Mouse (Mus musculus): Measurements from ENCODE around the gene Grik3.

The Grik3 gene

DNA sequence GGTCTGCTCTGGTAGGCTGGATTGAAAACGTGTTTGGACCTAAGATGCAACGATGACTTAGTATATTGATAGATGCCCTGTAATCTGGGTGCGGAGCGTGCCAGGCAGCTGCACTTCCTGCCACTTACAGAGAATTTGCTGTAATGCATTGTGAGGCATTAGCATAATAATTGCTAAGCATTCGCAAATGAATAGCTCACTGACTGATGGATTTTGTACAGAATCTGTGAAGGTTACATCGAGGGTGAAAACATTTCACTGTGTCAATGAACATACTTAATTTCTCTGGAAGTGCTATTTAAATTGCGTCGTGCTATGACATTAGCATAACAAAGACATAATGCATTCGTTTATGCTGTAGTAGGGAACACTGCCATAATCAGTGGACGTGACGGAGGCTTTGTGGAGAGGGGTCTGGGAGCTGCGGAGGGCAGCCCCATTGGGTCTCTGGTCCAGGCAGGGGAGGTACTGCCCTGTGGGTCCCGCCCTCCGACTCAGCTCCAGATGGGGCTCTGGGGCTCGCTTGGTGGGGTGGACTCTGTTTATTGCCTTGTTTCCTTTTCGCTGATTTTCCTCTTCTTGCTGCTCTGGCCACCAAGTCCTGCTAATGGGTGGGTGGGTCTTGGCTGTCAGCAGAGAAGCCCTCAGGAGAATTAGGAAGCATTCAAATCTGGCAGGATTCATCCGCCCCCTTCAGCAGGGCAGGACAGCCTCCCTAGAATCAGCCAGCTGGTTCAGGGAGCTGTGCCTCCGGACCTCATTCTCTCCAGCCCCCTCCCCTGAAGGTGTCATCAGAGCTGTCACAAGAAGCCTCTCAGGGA, 54.7 kb downstream of the Grik3 start:
- DNase-seq (ENCODE audit: extremely low spot score, low spot score): peak; percentile 34

DNA sequence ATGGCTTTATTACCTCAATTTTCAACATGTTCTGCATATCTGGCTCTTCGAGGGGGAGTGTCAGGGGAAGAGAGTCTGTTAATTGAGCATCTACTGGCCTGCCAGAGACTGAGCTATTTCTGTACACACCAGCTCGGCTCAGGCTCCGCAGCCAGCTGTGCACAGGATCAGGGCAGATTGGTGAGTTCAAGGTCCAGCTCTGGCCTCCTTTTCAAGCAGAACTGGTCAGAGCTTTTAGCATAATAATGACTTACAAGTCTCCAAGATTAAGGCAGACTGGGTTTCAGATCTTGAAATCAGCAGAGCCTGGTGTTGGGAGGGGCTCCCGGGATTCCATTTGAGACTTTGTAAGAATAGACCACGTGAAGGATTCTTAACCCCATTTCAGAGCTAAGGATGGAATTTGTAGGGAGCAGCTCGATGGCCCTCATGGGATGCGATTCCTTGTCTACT, 55.3 kb downstream of the Grik3 start:
- no peak for DNase-seq (ENCODE audit: extremely low spot score, low spot score)

DNA sequence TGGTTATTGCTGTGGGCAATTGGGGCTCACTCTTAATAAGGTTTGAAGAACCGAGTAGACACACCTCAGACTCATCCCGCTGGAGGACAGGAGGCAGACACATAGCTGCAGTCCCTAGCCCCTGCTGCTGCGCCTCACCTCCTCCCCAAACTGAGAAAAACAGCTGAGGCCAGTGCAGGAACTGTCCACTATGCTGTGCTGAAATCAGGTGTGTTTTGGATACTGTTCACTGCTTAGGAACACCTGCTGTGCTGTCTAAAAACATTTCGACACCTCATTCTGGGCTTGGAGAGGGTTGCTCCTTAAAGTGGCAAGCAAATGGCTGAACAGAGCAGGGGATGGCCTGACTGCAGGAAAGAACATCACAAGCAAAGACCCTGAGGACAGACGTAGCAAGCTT, 57.7 kb downstream of the Grik3 start:
- no peak for DNase-seq (ENCODE audit: extremely low spot score, low spot score)

DNA sequence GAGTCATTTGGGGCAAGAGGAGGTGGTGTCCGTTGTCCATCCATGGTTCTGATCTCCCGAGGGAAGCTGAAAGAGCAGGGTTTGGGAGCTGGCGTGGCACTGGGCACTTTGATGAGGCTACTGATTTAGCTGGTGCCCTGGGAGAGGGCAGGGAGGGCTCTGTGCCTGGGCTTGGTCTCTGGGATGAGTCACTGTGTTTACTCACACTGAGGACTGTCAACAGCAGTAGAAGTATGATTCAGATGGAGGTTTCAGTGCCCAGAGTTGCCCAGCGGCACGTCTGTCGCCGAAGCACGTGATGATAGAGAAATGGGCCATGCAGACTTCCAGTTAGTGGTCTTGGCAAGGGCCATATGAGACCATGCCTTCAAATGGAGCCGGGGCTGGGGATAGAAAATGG, 63.3 kb downstream of the Grik3 start:
- DNase-seq (ENCODE audit: extremely low spot score, low spot score): no peak

DNA sequence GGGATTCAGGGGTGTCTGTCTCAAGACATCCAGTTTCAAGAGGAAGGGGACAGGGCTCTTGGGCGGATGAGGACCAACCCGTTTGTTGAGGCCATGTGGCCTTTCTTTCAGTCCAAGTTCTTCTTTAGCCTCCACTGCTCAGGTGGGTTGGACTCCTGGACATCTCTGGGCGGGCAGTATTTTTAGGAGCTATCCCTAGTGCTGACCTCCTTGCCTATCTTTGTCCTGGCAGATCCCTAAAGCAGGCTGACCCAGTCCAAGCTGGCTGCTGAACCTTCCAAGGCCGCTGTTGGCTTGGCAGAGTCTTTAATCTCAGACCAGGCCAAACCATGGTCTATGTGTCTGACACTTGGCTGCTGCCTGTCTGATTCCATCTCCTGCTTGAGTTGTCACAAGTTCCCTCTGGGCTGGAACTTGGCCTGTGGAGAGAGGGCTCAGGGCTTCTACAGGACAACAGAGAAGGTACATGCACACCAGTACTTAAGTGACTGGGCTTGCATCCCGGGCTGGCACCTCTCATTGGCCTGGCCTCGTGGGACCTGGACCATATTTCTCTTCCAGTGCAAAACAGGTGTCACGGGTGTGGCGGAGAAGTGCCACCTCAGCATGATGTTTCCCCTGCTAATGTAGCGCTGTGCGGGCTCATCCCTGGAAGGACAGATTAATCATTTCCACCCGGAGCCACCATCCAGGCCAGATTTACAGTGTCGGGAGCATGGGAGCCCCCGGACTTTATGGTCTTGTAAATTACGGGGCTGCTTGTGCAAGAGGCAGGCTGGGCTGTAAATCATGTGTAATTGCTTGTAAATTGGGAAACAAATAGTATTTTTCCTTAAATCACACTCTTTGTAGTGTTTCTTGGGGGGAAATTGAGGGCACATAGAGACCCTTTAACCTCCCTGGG, 66.2 kb downstream of the Grik3 start:
- DNase-seq (ENCODE audit: extremely low spot score, low spot score): no peak

DNA sequence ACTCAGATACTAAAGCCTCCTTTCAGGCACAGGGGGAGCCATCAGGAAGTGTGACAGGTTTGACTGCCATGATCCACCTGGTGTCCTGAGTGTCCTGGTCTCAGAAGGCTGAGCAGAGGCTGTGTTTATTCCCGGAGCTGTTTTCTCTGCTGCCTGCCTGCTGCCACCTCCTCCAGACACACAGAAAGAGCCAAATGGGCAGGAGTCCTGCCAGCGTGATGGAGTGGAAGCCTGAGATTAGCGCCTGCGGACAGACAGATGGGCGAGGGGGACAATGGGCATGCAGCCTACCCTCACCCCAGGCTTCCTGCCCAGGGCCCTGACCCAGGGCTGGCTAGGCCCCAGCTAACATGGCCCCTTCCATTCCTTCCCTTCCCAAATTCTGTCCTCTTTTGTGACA, 69.1 kb downstream of the Grik3 start:
- DNase-seq (ENCODE audit: extremely low spot score, low spot score): no peak

DNA sequence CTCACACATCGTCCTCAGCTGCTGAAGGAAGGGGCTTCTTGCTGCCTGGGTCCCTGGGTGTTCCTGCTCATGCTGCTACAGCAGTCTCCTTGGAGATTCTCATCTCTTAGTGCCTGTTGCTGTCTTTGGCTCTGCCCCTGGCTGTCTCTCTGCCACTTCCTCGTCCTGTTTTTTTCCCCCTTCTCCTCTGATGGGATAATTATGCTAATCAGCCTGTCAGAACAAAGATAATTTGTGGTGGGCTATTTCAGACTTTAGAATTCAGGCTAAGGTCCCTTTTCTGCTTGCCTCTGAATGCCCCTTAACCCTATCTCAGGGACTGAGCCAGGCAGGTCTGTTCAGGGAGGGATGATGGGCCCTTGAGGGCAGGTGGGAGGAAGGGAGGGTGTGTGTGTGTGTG, 70.3 kb downstream of the Grik3 start:
- DNase-seq (ENCODE audit: extremely low spot score, low spot score): no peak

DNA sequence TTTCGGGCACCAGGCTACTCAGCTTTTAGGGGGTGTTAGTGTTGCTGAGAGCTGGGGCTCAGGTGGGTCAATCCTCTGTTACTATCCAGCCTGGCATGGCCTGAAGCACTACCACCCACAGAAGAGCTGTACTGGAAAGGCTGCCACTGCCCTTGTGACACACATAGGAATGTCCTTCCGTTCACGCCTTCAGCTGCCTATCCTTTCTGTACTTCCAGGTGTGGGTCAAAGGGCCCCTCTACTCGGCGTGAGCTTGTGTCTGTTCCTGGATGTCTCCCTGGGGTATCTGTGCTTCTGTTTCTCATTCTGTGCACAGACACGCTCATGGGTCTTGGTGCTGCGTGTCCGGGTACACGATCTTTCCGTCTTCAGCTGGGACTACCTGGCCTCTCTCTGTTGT, 73.1 kb downstream of the Grik3 start:
- DNase-seq (ENCODE audit: extremely low spot score, low spot score): no peak

DNA sequence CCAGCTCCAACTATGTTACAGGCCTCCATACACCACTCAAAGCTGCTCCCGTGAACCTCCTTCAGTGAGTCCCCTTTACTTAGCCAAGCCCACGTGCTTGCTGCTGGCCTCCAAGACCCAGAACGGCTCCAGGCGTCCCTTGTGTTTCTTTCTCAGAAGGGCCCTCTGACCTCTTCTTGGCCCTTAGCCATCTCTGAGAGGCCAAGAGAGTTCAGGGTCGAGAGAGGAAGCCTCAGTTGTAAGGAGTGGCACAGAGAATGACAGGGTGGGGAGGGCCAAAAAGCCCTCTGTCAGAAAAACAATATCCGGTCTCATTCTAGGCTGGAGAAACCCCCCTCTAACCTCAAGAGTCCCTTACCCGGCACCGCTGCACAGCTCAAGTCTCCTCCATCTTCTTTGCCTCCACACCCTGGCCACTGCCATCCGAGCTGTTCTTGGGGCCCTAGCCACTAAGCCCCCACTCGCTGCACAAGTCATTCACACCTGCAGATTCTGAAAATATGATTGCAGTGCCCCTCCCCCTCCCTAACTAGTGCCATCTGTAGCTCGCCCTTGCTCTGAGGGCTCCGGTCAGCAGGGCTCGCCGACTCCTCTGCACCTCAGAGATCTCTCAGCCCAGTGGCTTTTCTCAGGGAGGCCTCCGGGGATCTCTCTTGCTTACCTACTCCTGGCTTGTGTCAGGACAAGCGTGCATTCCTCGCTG, 73.7 kb downstream of the Grik3 start:
- no peak for DNase-seq (ENCODE audit: extremely low spot score, low spot score)

DNA sequence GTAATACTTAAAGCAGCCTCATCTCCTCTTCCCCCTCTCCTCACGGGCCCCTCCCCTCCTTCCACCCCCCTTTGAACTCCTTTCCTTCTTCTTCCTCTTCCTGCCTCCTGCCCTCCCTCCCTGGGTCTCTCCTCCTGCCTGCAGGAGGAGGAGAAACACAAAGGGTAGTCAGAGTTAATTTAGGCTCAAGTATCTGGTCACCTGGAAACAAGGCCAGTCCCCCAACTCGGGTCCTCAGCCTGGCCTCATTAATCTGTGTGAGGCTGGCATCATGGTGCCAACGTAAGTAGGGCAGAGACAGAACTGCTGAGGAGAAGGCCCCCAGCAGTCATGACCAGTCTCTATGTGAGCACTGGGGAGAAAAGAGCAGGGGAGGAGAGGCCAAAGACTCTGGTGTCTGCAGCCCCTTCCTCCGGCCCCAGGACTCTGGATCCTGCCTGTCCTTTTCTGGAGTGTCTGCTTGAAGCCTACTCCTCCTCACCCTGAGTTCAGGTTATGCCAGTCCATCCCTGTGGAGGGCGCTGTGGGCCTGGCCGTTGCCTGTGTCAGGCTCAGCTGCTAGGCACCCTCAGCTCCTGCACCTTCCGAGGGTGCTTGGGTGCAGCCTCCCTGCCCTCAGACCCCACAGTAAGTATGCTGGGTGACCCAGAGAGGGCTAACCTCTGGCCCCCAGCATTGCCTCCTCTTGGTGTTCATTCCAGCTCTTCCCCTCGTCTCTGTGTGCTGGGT, 75.4 kb downstream of the Grik3 start:
- no peak for DNase-seq (ENCODE audit: extremely low spot score, low spot score)

DNA sequence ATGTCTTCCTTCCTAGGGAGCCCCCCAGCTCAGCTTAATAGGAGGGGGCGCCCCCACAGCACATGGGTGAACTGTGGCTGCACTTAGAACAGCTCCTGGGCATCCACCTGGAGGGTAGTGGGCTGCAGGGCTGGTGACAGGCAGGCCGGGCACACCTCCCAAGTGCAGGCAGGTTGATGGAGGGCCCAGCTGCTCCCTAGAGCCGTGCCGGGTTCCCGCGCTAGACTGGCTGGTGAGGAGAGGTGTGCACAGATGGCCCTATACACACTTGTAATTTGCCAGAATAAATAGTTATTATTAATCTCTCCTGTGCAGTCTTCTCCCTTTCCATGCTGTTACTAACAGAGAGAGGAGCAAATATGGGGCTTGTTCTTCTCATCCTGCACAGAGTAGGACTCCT, 77.7 kb downstream of the Grik3 start:
- DNase-seq (ENCODE audit: extremely low spot score, low spot score): no peak

DNA sequence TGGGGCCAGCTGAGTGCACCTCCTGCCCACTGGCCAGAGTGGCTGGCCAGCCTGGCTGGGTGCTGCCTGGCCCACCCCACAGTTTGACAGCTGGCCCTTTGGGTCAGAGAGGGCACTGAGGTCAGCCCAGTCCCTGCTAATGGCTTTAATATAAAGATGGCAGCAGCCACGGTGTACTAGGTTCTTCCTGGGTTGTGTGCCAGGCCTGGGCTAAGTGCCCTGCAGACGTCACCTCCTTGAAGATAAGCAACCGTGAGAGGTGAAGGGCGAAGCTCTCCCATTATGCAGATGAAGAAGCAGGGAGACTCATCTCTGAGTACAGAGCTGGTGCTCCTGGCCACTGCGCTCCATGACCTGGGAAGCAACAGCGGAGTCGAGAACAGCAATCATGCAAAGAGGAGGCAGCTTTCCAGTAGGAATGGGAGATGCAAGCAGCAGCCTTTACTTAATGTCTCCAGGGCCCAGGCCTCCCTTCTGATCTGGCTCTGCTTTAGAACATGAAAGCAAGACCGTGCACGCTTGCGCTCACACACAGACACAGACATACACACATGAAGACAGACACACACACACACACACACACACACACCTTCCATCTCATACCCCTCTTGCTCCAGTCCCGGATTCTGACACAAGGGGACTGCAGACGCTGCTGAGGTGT, 81.3 kb downstream of the Grik3 start:
- DNase-seq (ENCODE audit: extremely low spot score, low spot score): no peak

DNA sequence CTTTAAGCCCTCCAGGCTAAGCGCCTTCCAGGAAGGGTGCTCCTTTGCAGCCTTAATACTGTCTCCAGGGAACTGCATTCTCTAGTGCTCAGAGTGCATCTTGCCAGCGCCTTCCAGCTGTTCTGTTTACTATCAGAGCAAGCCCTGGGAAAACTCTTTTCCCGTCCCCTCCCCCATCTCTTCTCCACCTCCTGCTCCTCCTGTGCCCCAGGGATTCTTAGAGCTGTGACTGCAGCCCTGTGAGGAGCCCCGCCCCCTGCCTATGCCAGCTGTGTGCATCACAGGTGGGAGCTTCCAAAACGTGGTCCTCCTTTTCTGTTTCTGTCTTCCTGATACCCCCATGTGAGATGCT, 81.8 kb downstream of the Grik3 start:
- no peak for DNase-seq (ENCODE audit: extremely low spot score, low spot score)

DNA sequence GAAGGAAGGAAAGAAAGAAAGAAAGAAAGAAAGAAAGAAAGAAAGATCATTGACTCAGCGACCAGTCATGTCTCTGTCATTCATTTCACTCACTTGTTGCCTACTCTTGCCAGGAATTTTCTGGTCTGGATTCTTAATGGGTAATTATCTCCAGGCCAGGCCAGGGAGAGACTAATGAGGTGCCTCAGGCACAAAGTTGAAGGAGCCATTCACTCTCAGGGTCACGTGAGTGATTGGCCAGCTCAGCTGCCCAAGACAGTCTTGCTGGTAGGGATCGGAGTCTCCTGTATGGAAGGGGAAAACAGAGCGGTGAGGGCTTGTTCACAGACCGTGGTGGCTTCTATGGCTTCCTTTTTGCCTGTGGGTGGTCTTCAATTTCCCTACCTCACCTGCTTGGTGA, 82.5 kb downstream of the Grik3 start:
- no peak for DNase-seq (ENCODE audit: extremely low spot score, low spot score)

DNA sequence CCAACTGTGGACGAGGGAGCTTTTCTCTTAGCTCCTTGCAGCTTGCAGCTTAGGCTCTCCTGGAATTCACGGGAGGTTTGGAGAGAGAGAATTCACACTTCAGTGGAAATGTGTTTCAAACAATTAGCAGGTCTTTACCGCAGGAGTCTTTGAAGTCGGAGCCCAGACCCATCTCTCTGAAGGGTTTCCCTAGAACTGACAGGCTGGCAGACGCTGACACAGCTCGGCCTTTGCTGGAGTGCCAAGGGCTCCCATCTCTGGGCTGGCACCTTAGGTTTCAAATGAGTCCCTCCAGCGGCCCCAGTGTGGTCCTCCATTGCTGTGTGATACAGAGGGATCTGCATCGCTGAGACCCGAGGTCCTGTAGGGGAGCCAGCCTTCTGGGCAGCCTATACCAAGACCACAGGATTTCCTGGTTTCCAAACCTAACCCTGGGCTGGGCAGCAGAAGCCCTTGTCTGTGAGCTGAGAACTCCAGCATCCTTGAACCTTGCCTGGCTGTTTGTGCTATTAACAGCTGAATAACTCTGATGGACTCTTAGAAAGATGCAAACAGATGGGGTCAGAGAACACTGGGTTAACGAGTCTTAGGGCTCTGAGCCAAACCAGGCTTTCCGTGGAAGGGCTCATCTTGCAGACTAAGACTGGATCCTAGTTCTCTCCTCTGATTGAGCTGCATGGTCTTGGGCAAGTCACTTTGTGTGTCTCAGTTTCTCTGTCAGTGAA, 83.6 kb downstream of the Grik3 start:
- no peak for DNase-seq (ENCODE audit: extremely low spot score, low spot score)

DNA sequence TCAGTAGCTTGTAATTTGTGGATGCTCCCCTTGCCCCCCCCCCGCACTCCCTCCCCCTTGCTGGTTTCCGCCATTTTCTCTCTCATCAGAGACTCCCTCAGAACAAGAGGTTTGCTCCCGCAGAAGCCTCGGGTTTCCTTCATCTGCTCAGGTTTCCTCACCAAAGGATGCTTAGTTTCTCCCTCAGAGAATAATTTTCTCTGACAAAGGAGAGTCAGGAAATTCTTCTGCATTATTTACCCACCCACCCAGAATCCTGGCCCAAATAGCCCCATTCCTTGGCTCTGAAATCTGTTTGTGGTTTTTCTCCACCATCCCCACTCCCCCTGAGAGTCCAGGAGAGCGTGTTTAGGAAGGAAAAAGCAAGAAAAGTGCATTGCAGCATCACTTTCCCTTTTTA, 89.8 kb downstream of the Grik3 start:
- DNase-seq (ENCODE audit: extremely low spot score, low spot score): no peak

DNA sequence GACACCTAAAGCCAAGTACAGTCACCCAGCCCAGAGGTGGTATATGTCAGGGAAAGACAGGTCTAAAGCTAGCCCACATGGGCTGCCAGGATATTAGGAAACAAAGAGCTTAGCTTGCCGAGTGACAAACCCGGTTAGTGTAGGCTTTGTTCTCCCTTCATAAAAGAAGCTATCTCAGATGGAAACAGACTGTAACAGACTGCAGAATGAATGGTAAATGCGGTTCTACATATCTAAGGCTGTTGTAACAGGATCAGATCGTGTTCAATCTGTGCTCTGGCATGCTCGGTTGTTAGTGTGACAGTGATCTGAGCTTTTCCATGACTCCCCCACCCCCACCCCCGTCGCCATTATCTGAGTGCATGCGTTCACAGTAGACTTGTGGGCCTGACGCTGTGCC, 92.8 kb downstream of the Grik3 start:
- no peak for DNase-seq (ENCODE audit: extremely low spot score, low spot score)

DNA sequence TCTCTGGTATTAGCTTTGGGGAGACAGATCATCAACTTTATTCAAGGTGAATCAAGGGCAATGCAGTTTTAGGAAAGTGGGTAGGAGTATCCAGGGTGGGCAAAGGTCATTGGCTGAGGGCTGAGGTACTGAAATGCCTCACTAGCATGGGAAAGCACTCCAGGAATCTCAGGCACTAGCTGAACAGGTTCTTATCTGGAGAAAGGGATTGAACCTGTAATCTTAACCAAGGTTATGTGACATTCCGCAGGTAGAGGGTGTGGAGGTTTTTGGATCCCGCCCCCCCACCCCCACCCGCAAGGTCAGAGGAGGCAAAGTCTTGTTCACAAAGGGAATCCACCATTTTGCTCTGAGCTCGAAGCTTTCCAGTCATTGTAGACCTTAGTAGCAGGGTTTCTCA, 93.4 kb downstream of the Grik3 start:
- DNase-seq (ENCODE audit: extremely low spot score, low spot score): no peak

DNA sequence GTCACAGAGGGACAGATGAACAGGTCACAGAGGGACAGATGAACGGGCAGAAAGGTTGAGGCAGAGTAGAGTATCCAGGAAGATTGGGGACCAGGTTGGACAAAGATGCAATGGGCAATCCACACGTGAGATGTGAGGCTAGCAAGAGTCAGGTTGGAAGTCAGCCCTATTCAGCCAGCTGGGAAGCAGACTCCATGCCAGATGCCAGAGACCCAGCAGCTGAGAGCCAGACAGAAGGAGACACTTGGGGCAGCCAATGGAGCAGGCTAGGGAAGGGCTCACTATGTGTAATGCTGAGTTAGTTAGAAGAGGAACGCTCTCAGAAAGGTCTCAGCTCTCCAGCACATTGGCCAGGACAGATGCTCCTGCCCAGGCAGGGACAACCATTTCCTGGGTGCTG, 94.2 kb downstream of the Grik3 start:
- DNase-seq (ENCODE audit: extremely low spot score, low spot score): no peak

DNA sequence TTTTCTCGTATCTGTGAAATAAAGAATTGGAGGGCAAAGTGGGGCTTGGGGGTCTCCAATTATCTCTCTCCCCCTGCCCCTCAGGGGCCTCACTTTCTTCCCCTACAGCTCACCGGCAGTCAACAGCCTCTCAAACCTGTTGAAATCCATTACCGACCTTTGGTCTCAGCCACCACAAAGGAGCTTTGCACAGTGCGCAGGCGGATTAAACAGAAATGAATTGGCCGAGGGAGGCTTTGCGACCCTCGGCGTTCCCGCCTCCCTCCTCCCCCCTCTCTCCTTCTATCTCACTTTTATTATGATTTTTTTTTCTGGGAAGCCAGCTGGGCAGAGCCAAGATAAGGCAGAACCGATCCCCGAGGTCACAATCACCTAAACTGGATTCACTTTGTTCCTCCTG, 97.1 kb downstream of the Grik3 start:
- no peak for DNase-seq (ENCODE audit: extremely low spot score, low spot score)

Measured in neural tube, embryonic 10.5 days (tissue).